Mouse (Mus musculus): ENCODE measurements around the gene Gale.

GRCm38 (mm10) chr4:135966283-135966682 lies 2.8 kb downstream of the Gale start:
- TF ChIP-seq POLR2A (IDR thresholded peaks at IDR 0.05; ENCODE audit: insufficient read depth, low read depth, low read length) (no peak), CTCF (IDR thresholded peaks at IDR 0.05; ENCODE audit: insufficient read depth, low read depth, low read length) (no peak)

Measured in olfactory bulb, adult 2 months (tissue).